Mouse (Mus musculus): ENCODE measurements at regions not wholly inside any gene's neighbourhood (a gene's known extent, or its start where the extent isn't known, plus 50 kb on each side); places are given as distances from the start of the nearest gene placed in this dataset.

DNA sequence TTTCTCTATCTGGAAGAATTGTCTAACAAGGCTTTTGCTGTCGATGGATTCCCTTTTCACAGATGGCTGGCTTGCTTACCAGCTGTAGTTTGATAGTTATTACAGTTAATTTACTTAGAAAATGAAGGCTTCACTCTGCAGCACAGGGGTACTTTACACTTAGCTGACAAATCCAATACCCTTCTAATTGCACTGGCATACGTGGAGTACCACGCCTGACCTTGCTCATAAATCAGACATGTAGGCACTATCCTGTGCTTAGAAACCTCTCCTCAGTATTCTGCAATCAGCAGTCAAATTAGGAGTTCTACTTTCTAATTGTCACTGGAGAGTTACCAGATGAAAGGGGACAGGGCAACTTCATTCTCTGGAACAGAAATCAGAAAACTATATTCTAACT, 214.1 kb upstream of the Msl3l2 start:
- Histone ChIP-seq H3K9ac (ENCODE audit: insufficient read depth, low read depth) (no peak overlapping the region), H3K9me3 (replicated peaks; ENCODE audit: low read length) (no peaks in the 10 kb centered on the region), H3K4me2 (ENCODE audit: insufficient read depth, low read depth, poor library complexity, severe bottlenecking) (no peak overlapping the region), H3K27ac (ENCODE audit: insufficient read depth, low read depth) (no peak overlapping the region), H3K27me3 (replicated peaks) (no peaks in the 10 kb centered on the region), H3K36me3 (replicated peaks in 1 of 2; ENCODE audit: control insufficient read depth in 1 of 2, insufficient read depth in 1 of 2, low read length in 1 of 2) (no peaks in the 10 kb centered on the region), H3K79me2 (replicated peaks; ENCODE audit: control insufficient read depth, extremely low read depth, insufficient read depth, poor library complexity, severe bottlenecking) (no peaks in the 10 kb centered on the region), H3K4me3 (replicated peaks in 1 of 3; ENCODE audit: low read depth in 2 of 3, low read length in 2 of 3, poor library complexity in 1 of 3) (no peak overlapping the region), H3K4me1 (ENCODE audit: control insufficient read depth in 1 of 2, insufficient read depth in 2 of 2) (no peaks in the 10 kb centered on the region)
- dilution Hi-C loops (cut with MboI; ENCODE audit: extremely low pct_ligation_motif_present, extremely low pct_unique_long_range_greater_than_20kb, low sequenced_read_pairs) (no loop called here), in situ Hi-C loops (cut with MboI; ENCODE audit: low pct_ligation_motif_present, low pct_unique_long_range_greater_than_20kb, low sequenced_read_pairs) (no loop called here)
- no peak for DNase-seq (ENCODE audit: extremely low read depth)
- TF ChIP-seq ZKSCAN1 (IDR thresholded peaks at IDR 0.05; ENCODE audit: borderline replicate concordance, low read depth, low read length) (no peak), ETS1 (conservative IDR thresholded peaks at IDR 0.05; ENCODE audit: low read depth, low read length) (no peak), MAFK (IDR thresholded peaks at IDR 0.05; ENCODE audit: insufficient replicate concordance, low read length) (no peak), MAX (IDR thresholded peaks at IDR 0.05; ENCODE audit: low read length) (no peak)

DNA sequence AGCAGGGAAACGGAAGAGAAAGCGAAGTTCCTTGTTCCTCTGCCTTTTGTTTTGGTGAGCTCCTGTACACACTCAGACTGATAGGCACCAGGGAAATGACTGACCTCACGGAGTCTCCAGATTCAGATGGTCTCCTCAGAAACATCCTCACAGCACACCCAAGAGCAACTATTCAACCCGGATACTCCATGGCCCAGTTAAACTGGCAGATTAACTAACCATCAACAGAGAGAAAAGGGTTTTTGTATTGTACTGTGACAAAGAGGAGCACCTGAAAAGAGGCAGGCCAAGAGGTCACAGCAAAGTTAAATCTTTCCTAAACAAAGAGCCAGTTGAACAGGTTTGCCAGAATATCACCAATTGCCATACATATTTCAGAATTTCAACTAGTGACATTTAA, 177.6 kb upstream of the Msl3l2 start:
- no peak for DNase-seq (ENCODE audit: extremely low read depth)
- TF ChIP-seq JUND (conservative IDR thresholded peaks at IDR 0.05; ENCODE audit: low read depth, low read length): no peak
- TF ChIP-seq RCOR1 (conservative IDR thresholded peaks at IDR 0.05; ENCODE audit: low read depth, low read length): no peak
- TF ChIP-seq UBTF (IDR thresholded peaks at IDR 0.05; ENCODE audit: low read depth, low read length): no peak
- TF ChIP-seq USF2 (conservative IDR thresholded peaks at IDR 0.05; ENCODE audit: low read depth, low read length): no peak
- no peak for TF ChIP-seq ETS1 (conservative IDR thresholded peaks at IDR 0.05; ENCODE audit: low read depth, low read length)
- no peak for TF ChIP-seq ZNF384 (IDR thresholded peaks at IDR 0.05; ENCODE audit: low read depth, low read length)
- no peak for TF ChIP-seq MXI1 (IDR thresholded peaks at IDR 0.05; ENCODE audit: low read depth, low read length)
- TF ChIP-seq TCF12 (IDR thresholded peaks at IDR 0.05; ENCODE audit: low read depth, low read length): no peak
- no peak for TF ChIP-seq ELF1 (IDR thresholded peaks at IDR 0.05; ENCODE audit: low read depth, low read length)
- no peak for TF ChIP-seq USF1 (IDR thresholded peaks at IDR 0.05; ENCODE audit: low read depth, low read length)
- TF ChIP-seq CHD2 (IDR thresholded peaks at IDR 0.05; ENCODE audit: low read length): no peak
- TF ChIP-seq TBP (conservative IDR thresholded peaks at IDR 0.05; ENCODE audit: low read depth, low read length): no peak
- TF ChIP-seq IRF4 (IDR thresholded peaks at IDR 0.05; ENCODE audit: low read depth, low read length): no peak
- TF ChIP-seq NRF1 (IDR thresholded peaks at IDR 0.05; ENCODE audit: low read depth, low read length): no peak
- no peak for TF ChIP-seq MYC (IDR thresholded peaks at IDR 0.05; ENCODE audit: low read depth, low read length)
- TF ChIP-seq ZMIZ1 (IDR thresholded peaks at IDR 0.05; ENCODE audit: low read depth, low read length): no peak
- Histone ChIP-seq H3K36me3 (replicated peaks in 1 of 2; ENCODE audit: control insufficient read depth in 1 of 2, insufficient read depth in 1 of 2, low read length in 1 of 2) (no peaks in the 10 kb centered on the region), H3K9ac (ENCODE audit: insufficient read depth, low read depth) (no peak overlapping the region), H3K4me3 (replicated peaks in 1 of 3; ENCODE audit: low read depth in 2 of 3, low read length in 2 of 3, poor library complexity in 1 of 3) (no peak overlapping the region), H3K4me2 (ENCODE audit: insufficient read depth, low read depth, poor library complexity, severe bottlenecking) (no peak overlapping the region), H3K4me1 (ENCODE audit: control insufficient read depth in 1 of 2, insufficient read depth in 2 of 2) (no peaks in the 10 kb centered on the region), H3K9me3 (replicated peaks; ENCODE audit: low read length) (no peaks in the 10 kb centered on the region), H3K27ac (ENCODE audit: insufficient read depth, low read depth) (no peak overlapping the region), H3K27me3 (replicated peaks) (no peaks in the 10 kb centered on the region), H3K79me2 (replicated peaks; ENCODE audit: control insufficient read depth, extremely low read depth, insufficient read depth, poor library complexity, severe bottlenecking) (no peaks in the 10 kb centered on the region)
- in situ Hi-C loops (cut with MboI; ENCODE audit: low pct_ligation_motif_present, low pct_unique_long_range_greater_than_20kb, low sequenced_read_pairs) (no loop called here), dilution Hi-C loops (cut with MboI; ENCODE audit: extremely low pct_ligation_motif_present, extremely low pct_unique_long_range_greater_than_20kb, low sequenced_read_pairs) (no loop called here)

Data from CH12.LX (cell line).